Mouse (Mus musculus) bone marrow, adult 2 months (tissue): Measurements from ENCODE around the gene Atp5j.

ENCODE experiments used
- CTCF ChIP-seq: fragments of 200-500 bp; IDR thresholded peaks from 2 replicates; pipeline ENCODE4 v1.5.1; 2011; ENCODE audit warnings: low read length, control low read depth; ENCODE audit not compliant: control insufficient read depth, insufficient read depth
- POLR2A ChIP-seq: fragments of 200-500 bp; IDR thresholded peaks from 2 replicates; pipeline ENCODE4 v1.6.1; 2011; ENCODE audit warnings: low read depth, mild to moderate bottlenecking, control low read depth, low read length, borderline replicate concordance; ENCODE audit not compliant: control insufficient read depth

- TF ChIP-seq CTCF (no peak), POLR2A (no peak)
These were observed 55.7 kb downstream of the Atp5j start for GRCm38 (mm10) chr16:84779718-84780117.
